Mouse (Mus musculus) CH12F3 (cell line): ENCODE measurements at regions not wholly inside any gene's neighbourhood (a gene's known extent, or its start where the extent isn't known, plus 50 kb on each side); places are given as distances from the start of the nearest gene placed in this dataset.

Experiments
- in situ Hi-C: fragments of 300-500 bp; cut with MboI; formaldehyde crosslinking; loops from 2 replicates; pipeline ENCODE4 v1.14.3; 2020; ENCODE audit warnings: low sequenced_read_pairs

DNA sequence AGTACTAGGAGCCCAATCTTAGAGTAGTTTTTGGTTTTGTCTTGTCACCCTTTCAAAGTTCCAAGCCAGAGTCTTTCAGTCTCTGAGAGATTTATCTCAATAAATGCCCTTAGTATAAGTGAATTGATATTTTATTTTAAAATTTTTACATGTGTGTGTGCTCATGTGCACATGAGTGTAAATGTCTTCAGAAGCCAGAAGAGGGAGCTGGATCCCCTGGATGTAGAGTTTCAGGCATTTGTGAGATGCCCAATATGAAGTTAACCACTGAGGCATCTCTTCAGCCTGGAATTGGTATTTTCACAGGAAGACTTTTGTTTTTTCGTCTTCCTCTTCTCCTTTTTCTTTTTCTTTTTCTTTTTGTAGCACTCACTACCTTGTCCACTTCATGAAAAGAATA lies 262.3 kb upstream of the Eif4g2 start:
- in situ Hi-C loops, result no loop called here

DNA sequence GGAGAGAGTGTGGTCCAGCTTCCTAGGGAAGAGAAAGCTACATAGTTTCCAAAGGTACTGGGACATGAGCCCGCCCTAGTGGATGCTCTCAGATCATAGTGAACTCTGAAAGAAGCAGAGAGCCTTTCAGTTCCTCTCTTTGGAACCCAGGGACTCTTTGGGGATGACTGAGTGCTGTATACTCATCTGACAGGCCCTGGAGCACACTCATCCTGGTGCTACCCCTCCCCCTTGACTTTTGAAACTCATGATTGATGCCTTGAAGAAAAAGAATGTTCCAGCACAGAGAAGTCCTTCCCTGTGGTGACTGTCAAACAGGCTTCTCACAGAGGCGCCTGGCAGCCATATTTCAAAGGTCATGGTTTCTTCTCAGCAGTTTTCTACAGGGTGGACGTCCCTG lies 254.2 kb upstream of the Eif4g2 start:
- in situ Hi-C loops, result no loop called here

DNA sequence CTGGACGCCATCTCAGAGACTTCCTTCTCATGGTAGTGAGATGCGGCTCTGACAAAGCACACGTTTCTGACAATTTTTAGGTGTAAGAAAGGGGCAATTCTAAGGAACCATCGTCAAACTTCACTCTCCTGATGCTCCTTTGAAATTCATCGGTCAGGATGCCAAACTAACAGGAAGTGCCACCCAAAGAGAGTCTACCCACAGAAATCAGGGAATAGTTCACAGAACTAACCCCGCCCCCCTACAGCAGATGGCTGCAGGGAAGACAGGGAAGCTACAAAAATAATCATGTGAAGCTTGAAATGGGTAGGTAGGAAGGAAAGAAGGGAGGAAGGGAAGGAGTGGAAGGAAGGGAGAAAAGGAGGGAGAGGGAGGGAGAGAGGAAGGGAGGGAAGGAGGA lies 240.1 kb upstream of the Eif4g2 start:
- in situ Hi-C loops, result no loop called here

DNA sequence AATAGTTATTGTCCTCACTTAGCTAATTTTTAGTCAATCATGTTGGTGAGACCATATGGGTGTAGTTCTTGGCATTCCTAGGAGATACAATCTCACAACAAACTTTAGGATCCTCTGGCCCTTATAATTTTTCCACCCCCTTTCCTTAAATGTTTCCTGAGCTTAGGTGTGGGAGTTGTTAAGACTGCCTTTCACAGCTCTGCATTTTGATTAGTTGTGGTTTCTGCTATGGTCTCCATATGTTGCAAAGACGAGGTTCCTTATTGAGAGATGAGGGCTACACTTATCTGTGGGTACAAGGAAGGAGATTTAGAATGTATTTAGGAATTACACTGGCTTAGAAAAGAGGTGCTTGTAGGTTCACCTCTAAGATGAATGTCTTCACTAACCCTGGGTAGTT lies 237.1 kb upstream of the Eif4g2 start:
- in situ Hi-C loops, result no loop called here

DNA sequence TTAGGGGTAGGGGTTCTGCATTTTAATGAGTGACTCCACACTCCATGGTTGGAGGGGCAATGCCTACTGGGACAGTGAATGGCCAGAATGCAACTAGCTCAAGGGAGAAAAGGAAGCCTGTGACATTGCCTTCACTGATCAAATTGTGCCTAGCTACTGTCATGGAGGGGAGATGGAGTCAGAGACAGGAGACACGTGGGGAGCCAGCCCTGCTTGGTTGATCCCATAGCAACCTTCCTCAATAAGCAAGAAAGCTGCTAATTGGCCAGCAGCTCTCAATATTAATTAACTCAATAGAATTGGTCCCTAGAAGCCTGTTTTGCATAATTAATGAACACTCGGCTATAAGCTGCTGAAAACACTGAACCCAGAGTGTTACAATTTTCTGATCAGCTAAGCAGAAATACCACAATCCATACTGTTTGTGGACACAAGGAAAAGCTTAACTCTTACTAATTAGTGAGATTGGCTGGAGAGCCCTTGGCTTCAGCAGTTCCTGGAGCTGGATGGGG lies 233.7 kb upstream of the Eif4g2 start:
- in situ Hi-C loops, result no loop called here

DNA sequence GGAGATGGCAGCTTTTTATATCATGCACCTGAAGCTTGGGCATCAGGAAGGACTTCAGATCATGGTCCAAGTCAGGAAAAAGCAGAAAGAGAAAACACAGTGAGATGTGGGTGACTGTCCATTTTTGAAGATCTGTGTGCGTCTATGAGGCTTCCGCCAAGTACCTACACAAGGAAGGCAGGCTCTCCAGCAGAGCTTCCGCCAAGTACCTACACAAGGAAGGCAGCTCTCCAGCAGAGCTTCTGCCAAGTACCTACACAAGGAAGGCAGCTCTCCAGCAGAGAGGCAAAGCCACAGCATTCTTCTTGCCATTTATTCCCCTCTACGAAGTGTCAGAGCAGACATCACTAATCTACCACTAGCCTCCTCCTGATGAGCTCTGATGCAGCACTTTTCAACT lies 231.1 kb upstream of the Eif4g2 start:
- in situ Hi-C loops, result no loop called here

DNA sequence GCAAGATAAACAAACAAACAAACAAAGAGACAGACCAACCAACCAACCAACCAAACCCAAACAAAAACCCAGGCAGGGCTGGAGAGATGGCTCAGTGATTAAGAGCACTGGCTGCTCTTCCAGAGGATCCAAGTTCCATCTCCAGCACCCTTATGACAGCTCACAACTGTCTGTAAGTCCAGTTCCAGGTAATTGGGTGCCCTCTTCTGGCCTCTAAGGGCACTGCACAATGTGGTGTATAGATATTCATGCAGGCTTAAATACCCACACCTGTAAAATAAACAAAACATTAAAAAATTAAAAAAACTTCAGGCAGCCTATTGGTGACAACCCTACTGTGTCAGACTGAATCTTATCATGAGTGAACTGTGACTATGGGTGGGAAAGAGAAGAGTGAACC lies 222.4 kb upstream of the Eif4g2 start:
- in situ Hi-C loops, result no loop called here

DNA sequence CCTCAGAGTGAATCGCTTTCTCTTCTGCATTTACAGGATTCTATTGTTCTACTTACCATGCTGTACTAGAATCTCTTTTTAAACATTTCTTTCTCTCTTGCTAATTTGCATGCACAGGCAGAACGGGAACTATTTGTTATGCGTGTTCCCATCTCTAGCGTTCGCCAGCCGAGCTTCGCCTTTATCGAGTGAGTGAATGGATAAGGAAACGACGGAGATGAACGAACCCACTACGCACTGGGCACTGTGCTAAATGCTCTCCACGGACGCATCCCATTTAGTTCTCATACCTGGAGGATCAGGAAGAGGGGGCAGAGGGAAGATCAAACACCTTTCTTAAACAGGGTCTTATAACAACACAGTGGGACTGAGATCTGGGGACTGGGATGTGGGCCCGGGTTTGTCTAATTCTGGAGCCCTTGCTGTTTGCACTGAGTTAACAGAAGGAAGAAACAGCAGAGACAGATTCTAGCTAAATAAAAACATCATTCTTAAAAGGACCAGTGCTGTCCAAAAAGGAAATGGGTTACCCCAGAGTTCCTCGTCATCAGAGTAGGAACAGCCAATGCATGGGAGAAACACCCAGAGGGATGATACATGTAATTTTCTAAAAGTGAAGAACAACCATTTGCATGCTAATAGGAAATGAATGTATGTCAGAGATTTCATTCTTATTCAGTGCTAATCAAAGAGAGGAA lies 219.1 kb upstream of the Eif4g2 start:
- in situ Hi-C loops, result no loop called here

DNA sequence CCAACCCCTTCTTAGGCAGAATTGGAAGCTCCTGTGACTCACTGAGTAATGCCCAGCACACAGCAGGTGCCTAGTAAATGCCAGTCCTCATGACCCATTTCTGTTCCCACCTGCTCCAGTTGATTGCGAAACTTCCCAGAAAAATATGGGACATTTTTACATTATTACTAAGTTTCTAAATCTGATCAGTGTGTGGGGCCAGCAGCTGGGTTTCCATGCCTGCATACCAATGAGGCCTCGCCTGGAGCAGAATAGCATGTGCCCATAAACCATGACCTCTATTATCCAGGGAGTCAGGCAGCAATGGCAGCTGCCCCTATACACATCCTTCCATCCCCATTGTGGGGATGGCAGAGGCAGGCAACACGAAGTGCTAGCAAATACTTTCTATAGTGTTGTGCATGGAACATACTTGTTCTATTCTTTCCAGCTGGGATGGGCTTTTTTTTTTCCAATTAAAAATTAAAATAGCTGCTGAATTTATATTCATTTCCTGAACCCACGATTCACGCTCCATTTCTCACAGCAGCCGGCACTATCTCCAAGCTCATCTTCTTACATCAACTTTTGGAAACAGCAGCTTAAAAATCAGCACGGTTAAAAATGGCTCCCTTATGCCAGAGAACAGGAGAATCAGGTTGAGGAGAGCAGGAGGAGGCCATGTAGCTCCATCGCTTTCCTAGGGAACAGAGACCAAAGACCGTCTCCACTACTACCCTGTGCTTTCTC lies 214.5 kb upstream of the Eif4g2 start:
- in situ Hi-C loops, result no loop called here

DNA sequence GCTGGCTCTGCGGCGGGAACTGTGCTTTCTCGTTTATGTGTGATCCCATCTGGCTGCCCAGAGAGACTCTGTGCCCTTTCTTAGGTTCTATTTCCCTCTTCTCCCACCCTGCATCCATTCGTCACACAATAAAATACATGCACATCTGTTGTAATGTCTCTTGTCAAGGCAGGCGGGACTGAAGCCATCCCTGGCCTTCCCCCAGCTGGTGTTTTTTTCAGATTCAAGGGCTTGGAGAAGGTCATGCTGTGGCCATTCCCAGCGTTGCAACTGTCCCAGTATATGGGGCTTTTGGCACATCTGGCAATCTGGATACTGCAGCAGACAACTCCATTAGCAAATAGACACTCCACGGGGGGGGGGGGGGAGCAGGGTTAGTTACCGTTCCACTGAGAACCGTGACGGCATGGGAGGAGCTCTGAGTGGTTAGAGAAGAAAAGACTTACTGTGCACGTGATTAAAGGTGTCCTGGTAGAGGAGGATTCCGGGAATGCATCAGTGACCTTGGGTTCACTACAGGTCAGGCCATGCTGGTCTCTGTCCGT lies 200.7 kb upstream of the Eif4g2 start:
- in situ Hi-C loops, result no loop called here

DNA sequence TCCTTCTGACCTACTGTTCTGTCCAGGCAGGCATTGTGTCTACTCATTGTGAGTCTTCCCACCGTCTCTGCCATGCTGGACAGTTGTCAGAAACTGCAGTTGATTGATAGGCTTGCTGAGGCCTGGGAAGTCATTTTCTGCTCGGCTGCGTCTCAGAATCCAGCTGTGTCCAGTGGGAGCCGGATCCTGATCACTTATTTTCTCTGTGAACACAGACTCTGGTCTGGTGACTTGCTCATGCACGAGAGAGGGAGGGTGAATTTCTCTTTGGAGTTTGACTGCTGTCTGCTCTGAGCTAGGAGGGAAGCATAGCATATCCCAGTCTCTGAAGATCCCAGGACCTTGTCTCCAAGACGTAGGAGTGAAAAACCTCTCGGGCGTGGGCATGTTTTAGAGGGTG lies 199.5 kb upstream of the Eif4g2 start:
- in situ Hi-C loops, result no loop called here

DNA sequence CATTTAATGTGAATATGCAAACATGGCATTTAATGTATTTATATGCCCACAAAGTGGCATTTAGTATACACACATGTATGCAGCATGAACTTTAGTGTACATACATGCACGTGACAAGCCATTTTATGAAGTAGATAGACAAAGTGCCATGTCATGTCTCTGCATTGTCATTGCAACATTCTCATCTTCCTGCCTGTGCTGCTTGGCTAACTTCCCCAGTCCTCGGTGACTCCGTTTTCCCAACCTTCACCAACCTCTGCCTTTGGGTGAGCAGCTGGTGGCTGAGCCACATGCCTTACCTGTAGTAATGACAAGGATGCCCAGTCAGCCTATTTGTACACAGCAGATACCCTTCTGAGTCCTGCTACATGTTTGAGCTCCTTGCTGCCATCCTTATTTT lies 194.9 kb upstream of the Eif4g2 start:
- in situ Hi-C loops, result no loop called here

DNA sequence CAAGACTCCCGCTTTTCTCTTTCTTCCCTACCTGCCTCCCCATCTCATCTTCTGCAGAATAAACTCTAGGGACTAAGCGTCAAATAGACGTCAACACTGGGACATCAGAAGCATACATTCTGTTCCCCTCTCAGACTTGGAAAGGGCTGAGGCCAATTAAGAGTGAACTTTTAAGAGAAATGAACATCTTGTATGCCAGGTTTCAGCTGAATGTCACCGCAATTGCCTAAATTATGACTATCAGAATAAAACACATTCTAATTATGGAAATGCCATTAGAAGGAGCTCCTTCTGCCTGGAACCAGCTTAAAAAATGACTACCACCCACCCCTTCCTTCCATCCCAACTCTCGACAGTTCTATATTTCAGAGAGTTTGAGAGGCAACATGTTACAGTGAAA lies 191.0 kb upstream of the Eif4g2 start:
- in situ Hi-C loops, result no loop called here

DNA sequence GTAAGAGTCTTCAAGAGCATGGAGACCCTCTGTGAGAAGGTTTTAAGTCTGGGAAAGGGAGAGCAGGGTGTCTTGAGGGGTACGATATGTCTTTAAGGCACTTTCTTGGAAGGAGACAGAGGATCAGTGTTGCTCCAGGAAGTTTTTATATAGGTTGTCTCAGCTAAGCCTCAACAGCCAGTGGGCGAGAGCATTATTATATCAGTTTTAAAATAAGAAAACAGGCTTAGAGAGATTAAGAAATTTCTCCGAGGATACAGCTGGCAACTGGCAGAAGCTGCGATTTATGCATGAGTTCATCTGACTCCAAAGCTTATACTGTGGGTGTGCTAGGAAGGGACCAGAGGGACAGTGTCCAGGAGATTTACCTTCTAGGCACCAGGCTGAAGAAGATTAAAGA lies 188.0 kb upstream of the Eif4g2 start:
- in situ Hi-C loops, result no loop called here

DNA sequence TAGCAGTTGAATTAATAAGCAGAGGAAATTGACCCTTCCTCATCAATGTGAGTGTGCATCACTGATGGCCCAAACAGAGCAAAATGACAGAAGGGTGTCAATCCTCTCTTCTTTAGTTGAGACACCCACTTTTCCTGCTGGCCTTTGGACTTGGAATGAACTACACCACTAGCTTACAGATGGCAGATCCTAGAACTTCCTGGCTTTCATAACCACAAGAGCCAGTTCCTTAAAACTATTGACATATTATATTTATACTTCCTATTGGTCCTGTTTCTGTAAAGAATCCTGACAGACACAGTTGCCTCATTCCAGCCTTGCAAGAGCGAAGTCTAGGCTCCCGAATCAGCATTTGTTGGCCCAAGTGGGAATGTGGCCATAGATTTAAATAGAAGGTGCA lies 185.4 kb upstream of the Eif4g2 start:
- in situ Hi-C loops, result no loop called here

DNA sequence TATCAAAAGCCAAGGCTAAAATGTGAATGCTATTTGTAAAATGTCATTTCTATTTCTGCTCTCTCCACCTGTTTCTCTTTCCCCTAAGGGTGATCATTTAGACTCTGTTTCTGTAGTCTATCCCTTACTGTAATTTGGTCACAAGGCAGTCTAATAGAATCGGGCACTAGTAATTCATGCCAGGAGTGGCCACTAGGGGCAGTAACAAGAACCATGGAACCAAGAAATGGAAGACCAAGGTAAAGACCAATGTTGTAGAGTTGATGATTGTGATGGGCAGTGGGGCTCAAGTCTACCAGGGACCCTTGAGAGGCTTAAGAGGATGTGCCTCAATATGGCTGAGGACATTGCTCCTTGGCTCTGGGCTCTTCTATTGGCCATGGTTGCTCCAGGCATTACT lies 180.5 kb upstream of the Eif4g2 start:
- in situ Hi-C loops, result no loop called here

DNA sequence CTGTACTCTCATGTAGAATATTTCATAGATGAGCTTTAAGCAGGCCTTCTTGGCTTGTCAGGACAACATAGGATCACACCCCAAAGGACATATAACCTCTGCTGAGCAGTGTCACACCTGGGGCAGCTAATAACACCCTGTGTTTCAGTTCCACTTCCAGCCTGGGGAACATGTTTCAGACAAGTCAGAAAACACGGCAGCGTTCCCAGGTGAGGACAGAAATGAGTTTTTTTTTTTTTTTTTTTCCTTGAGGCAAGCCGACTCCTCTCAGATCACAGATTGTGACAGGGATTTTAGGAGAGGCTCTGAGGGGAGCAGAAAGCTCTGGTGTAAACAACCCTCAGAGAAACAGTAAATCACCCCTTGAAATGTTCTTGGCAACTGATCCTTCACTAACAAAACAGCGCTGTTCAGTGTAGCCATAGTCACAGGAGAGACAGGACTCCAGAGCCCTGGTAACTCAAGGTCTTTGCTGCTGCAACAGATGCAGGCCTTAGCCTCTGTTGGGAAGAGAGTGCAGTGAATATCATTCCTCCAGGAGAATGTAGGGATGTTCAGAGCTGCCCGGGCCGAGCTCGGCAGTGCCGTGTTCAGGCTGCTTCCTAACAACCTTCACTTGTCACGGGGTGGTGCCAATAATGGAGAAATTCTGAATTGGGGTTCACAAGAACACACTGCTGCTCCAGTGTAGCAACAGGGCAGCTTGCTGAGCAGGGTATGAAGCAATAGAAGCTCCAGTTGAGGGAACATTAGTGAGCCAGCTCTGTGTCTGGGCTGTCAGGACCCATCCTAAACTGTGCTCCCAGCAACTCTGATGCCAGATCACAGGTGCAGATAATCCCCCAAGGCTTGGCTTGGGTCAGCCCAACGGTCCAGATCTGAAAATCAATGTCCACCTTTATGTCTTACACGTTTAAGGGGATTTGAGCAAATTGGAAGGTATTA lies 177.1 kb upstream of the Eif4g2 start:
- in situ Hi-C loops, result no loop called here

DNA sequence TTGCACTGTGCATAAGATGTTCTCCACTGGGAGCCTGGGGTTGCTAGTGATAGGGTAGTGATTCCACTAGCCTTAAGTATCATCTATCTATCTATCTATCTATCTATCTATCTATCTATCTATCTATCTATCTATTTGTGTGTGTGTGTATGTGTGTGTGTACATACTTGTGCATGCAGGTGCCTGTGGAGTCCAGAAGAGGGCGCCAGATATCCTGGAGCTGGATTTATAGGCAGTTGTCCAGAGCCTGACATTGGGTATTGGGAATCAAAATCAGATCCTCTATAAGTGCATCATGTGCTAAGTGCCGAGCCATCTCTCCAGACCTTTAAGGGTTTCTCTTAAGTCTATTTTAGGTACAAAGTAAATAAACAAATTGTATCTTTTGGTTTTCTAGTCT lies 175.0 kb upstream of the Eif4g2 start:
- in situ Hi-C loops, result no loop called here

DNA sequence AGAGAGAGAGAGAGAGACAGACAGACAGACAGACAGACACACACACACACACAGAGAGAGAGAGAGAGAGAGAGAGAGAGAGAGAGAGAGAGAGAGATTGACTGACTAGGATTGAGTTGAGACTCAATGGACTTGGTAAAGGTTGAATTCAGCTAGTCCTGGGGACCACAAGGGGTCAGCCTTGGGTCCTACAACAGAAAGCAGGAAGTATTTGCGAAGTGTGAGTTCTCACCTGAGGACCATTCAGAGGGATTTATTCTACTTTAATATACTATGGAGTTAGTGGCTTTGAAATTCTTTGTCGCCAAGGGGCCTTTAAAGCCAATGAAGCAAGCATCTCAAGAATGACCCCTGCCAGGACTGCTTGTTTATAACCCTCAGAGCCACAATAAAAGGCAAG lies 173.4 kb upstream of the Eif4g2 start:
- in situ Hi-C loops, result no loop called here

DNA sequence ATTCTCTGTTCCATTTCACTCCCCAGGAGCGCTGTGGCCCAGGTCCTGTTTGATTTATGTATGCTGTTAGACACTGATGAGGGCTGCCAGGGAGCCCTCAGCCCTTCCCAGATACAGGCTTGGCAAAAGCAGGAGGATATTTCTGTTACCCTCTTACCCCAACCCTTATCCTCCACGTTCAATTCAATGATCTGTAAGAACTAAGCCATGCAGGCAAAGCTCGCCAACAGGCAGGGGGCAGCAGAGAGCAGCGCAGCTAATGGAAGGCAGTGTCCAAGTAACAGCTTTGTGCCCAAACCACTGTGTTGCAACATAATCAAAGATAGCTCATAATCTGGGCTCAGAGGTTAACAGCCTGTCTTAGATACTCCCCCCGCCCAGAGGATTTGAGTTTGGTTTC lies 166.8 kb upstream of the Eif4g2 start:
- in situ Hi-C loops, result no loop called here

DNA sequence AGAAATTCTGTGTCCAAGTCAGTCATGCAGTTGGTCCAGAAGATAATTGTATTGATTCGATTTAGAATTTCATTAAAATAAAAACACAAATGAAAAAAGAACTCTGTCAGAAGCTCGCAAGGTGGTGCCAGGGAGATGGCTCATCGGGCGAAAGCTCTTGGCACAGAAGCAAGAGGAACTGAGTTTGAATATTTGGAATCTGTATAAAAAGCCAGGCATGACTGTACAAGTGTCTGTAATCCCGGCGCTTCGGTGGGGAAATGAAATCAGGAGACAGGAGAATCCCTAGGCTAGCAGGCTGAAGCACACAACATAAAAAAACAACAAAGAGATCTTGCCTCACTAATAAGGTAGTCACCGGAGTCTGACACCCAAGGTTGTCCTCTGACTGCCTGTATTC lies 162.7 kb upstream of the Eif4g2 start:
- in situ Hi-C loops, result no loop called here
